Mouse (Mus musculus): ENCODE data around the gene Foxn3. TPM values are rescaled to one million over a fixed set of nuclear protein-coding genes. Genes with fewer than 3 reads are reported as not detected.

Foxn3 gene
- total RNA-seq (2014; rRNA removed) (21.1 and 23.9 TPM in 2 replicates), polyA plus RNA-seq (2012; rRNA removed) (22.4 and 27.3 TPM in 2 replicates)

DNA sequence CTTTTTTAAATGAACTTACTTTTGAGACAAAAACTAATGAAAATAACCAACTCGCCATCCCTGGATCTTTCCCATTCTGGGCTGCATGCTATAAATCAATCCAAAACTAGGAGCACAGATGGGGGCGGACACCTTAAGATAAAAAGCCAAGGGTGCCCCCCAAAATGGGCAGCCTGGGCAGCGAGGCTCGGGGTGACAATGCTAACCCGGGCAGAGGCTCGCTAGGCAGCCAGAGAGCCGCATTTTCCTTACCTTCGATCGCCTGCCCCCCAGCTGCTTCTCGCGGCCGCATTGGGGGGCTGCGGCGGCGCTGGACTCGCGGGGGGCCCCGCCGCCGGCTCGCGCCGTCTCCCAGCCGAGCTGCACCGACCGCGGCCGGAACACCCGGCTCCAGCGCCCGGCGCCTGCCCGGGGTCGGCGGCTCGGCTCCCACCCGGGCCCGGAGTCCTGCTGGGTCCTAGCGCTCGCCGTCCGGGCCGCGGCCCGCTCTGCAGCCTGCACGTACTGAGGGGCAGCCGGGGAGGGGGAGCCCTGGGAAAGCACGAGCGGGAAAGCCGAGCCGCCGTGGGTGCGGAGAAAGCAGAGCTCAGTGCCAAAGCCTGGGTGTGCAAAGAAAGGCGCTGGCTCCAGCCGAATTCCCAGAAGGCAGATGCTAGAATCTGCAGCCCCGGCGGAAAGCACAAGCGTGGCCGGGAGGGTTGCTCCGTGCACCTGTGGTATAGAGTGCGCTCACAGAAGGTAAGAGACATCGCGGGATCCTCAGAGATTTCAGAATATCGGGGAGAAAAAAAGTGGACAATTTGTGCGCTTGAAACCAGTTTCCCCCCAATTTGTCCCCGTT is at the start of gene Foxn3:
Foxn3 (minus strand) TSS at position 364 of the 841 bp plus-strand sequence.
- TF ChIP-seq POLR2A (IDR thresholded peaks at IDR 0.05; ENCODE audit: extremely low read depth, insufficient read depth, low read length) (no peak), CTCF (IDR thresholded peaks at IDR 0.05; ENCODE audit: low read depth, low read length) (no peak)
- peak within 1 kb of the TSS; percentile 95 for H3K4me3 ChIP-seq (ENCODE audit: insufficient read depth, low read depth, low read length)
- WGBS, result 1% methylated on average over 66 of the region's 66 CpGs
- H3K4me1 ChIP-seq (ENCODE audit: control insufficient read depth, insufficient read depth, low read length), result peaks cover 8% of the 10 kb centered on the region; the same call in 1 of the 2 replicates
- no peak for DNase-seq (ENCODE audit: extremely low read depth, low read depth, low spot score)
- peaks cover 3% of the 10 kb centered on the region; the same call in 1 of the 2 replicates for H3K79me2 ChIP-seq (ENCODE audit: control insufficient read depth, insufficient read depth, low read length)
- no peaks in the 10 kb centered on the region for H3K36me3 ChIP-seq (ENCODE audit: control insufficient read depth, insufficient read depth, low read length)
- no peaks in the 10 kb centered on the region for H3K27me3 ChIP-seq (ENCODE audit: control insufficient read depth, insufficient read depth, low read length)
- peak within 1 kb of the TSS; percentile 94 for H3K9ac ChIP-seq (ENCODE audit: low read depth, low read length)
- H3K27ac ChIP-seq (replicated peaks; ENCODE audit: insufficient read depth, low read depth, low read length), result peak within 1 kb of the TSS; percentile 91

DNA sequence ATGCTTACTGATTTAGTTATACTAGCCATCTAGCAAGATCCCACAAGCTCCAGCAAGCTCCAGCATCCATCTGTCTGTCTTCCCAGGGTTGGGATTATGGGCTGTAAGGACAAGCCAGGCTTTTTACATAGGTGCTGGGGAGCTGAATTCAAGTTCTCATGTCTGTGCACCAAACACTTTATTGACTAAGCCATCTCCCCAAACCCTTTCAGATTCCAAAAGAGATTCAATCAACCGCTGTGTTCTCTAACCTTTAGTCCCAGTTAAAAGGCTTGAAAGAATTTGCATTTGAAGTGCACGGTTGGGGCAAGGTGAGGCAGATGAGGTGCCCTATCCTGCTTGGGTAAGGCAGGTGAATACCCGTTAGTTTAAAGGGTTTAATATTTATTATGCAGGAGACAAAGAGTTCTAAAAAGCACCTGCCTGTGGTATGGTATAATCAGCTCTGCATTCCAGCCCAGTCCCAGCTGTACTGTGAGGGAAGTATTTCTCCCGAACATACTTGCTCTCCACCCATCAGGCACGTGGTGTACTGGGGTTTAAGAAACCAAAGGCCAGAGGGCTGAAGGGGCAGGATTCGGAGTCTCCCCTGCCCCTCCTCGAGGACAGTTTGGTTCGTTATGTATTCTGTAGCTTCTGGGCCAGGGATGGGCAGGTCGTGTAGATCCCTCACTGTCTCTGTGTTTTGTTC is 48.9 kb upstream of the Foxn3 start:
- Histone ChIP-seq H3K79me2 (ENCODE audit: control insufficient read depth, insufficient read depth, low read length) (no peaks in the 10 kb centered on the region), H3K36me3 (ENCODE audit: control insufficient read depth, insufficient read depth, low read length) (no peaks in the 10 kb centered on the region), H3K27ac (replicated peaks; ENCODE audit: insufficient read depth, low read depth, low read length) (no peak overlapping the region), H3K27me3 (ENCODE audit: control insufficient read depth, insufficient read depth, low read length) (no peaks in the 10 kb centered on the region), H3K4me3 (ENCODE audit: insufficient read depth, low read depth, low read length) (no peak overlapping the region), H3K4me1 (ENCODE audit: control insufficient read depth, insufficient read depth, low read length) (no peaks in the 10 kb centered on the region), H3K9ac (ENCODE audit: low read depth, low read length) (no peak overlapping the region)
- DNase-seq (ENCODE audit: extremely low read depth, low read depth, low spot score), result no peak
- TF ChIP-seq CTCF (IDR thresholded peaks at IDR 0.05; ENCODE audit: low read depth, low read length) (no peak), POLR2A (IDR thresholded peaks at IDR 0.05; ENCODE audit: extremely low read depth, insufficient read depth, low read length) (no peak)
- 65% methylated on average over 9 of the region's 9 CpGs for WGBS

DNA sequence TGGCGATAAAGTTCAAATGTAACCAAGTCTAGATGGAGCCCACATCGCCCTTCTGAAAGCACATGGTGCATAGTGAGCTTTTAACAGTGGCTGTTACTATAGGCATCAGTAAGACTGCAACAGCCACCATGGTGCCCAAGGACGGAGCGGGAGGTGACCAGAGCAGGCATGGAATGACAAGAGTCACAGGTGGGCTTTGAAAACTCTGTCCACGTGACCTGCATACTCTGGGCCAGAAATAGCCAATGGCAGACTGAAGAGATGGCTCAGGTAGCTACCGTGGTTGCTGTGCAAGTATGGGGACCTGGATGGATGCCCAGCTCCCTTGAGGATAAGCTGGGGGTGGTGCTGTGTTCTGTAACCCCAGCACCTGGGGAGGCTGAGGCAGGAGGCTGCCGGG is 47.5 kb upstream of the Foxn3 start:
- 93% methylated on average over 7 of the region's 7 CpGs for WGBS
- Histone ChIP-seq H3K27ac (replicated peaks; ENCODE audit: insufficient read depth, low read depth, low read length) (no peak overlapping the region), H3K79me2 (ENCODE audit: control insufficient read depth, insufficient read depth, low read length) (no peaks in the 10 kb centered on the region), H3K4me1 (ENCODE audit: control insufficient read depth, insufficient read depth, low read length) (no peaks in the 10 kb centered on the region), H3K4me3 (ENCODE audit: insufficient read depth, low read depth, low read length) (no peak overlapping the region), H3K36me3 (ENCODE audit: control insufficient read depth, insufficient read depth, low read length) (no peaks in the 10 kb centered on the region), H3K9ac (ENCODE audit: low read depth, low read length) (no peak overlapping the region), H3K27me3 (ENCODE audit: control insufficient read depth, insufficient read depth, low read length) (no peaks in the 10 kb centered on the region)
- no peak for DNase-seq (ENCODE audit: extremely low read depth, low read depth, low spot score)
- no peak for TF ChIP-seq CTCF (IDR thresholded peaks at IDR 0.05; ENCODE audit: low read depth, low read length)
- TF ChIP-seq POLR2A (IDR thresholded peaks at IDR 0.05; ENCODE audit: extremely low read depth, insufficient read depth, low read length), result no peak

DNA sequence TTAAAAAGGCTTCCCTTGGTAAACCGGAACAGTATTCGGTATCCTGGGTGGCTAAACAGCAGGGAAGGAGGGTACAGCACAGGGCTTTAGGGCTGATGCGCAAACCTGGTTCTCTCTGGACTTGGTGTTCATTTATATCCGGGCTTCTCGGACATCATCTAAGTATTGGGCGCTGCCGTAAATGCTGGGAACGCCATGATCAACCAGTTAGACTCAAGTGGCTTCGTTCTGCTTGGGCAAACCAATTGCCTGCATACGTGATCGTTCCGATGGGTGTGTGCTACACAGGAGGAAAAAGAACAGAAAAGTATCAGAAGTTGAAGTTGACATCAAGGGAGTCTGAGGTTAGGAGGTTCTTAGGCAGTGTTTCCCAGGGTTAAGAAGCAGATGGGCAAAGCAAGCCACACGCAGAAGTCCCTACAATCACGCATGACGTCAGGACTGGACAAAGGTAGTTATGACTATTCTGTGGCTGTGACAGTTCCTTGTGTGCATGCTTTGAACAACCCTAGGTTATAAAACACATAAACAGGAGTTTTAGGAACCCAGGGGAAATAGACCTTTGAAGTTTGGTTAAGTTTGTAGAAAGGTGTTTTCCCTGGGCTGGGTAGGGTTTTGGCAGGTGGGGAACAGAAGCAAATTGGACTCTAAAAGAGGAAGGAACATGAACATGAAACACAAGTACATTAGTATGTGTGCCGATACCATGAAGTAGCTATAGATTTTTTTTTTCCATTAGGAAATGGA is 46.9 kb upstream of the Foxn3 start:
- 92% methylated on average over 16 of the region's 16 CpGs for WGBS
- Histone ChIP-seq H3K4me3 (ENCODE audit: insufficient read depth, low read depth, low read length) (no peak overlapping the region), H3K36me3 (ENCODE audit: control insufficient read depth, insufficient read depth, low read length) (no peaks in the 10 kb centered on the region), H3K9ac (ENCODE audit: low read depth, low read length) (no peak overlapping the region), H3K4me1 (ENCODE audit: control insufficient read depth, insufficient read depth, low read length) (no peaks in the 10 kb centered on the region), H3K79me2 (ENCODE audit: control insufficient read depth, insufficient read depth, low read length) (no peaks in the 10 kb centered on the region), H3K27me3 (ENCODE audit: control insufficient read depth, insufficient read depth, low read length) (no peaks in the 10 kb centered on the region), H3K27ac (replicated peaks; ENCODE audit: insufficient read depth, low read depth, low read length) (no peak overlapping the region)
- DNase-seq (ENCODE audit: extremely low read depth, low read depth, low spot score), result no peak
- TF ChIP-seq POLR2A (IDR thresholded peaks at IDR 0.05; ENCODE audit: extremely low read depth, insufficient read depth, low read length), result no peak
- no peak for TF ChIP-seq CTCF (IDR thresholded peaks at IDR 0.05; ENCODE audit: low read depth, low read length)

DNA sequence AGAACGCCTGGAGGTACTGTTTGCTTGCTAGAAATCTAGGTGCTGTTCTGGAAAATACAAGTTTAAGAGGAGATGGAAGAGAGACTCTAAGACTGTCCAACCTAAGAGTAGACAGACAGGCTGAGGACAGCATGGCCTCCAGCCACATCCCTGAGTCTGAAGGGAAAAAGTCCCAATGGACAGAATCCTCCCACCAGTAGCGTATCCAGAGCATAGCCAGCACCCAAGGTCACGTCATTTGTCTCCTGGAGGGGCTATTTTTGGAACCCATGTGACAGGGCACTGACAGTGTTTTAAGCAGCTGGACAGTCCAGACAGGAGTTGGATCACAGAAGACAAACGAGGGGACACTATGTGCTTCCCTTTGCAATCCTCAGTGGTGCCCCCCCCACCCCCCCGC is 46.3 kb upstream of the Foxn3 start:
- WGBS, result 75% methylated on average over 5 of the region's 5 CpGs
- Histone ChIP-seq H3K27me3 (ENCODE audit: control insufficient read depth, insufficient read depth, low read length) (no peaks in the 10 kb centered on the region), H3K36me3 (ENCODE audit: control insufficient read depth, insufficient read depth, low read length) (no peaks in the 10 kb centered on the region), H3K4me3 (ENCODE audit: insufficient read depth, low read depth, low read length) (no peak overlapping the region), H3K79me2 (ENCODE audit: control insufficient read depth, insufficient read depth, low read length) (no peaks in the 10 kb centered on the region), H3K9ac (ENCODE audit: low read depth, low read length) (no peak overlapping the region), H3K27ac (replicated peaks; ENCODE audit: insufficient read depth, low read depth, low read length) (no peak overlapping the region), H3K4me1 (ENCODE audit: control insufficient read depth, insufficient read depth, low read length) (no peaks in the 10 kb centered on the region)
- DNase-seq (ENCODE audit: extremely low read depth, low read depth, low spot score), result no peak
- TF ChIP-seq POLR2A (IDR thresholded peaks at IDR 0.05; ENCODE audit: extremely low read depth, insufficient read depth, low read length) (no peak), CTCF (IDR thresholded peaks at IDR 0.05; ENCODE audit: low read depth, low read length) (no peak)

Data from liver, adult 2 months (tissue).